Mouse (Mus musculus) heart, postnatal 0 days (tissue): ENCODE data around the gene Col6a6. TPM values are rescaled to one million over a fixed set of nuclear protein-coding genes. Genes with fewer than 3 reads are reported as not detected.
"Not testable (repeated sequence)": the region's sequence is repeated elsewhere in the genome, so short reads cannot be mapped to it uniquely, and the experiment has no call there.

Experiments used
- ATAC-seq: fragments of 200-750 bp; cut with Nextera tagmentation; 2 replicates; pipeline ENCODE4 v1.8.0; 2017; ENCODE audit warnings: low read depth, moderate number of reproducible peaks, moderate library complexity; ENCODE audit not compliant: insufficient read depth
- DNase-seq: peaks from one replicate; pipeline ENCODE4 v3.0.0-alpha.2; 2016; ENCODE audit warnings: low spot score
- H3K27ac ChIP-seq: fragments of 300-500 bp; sonication (generic); 2 replicates; pipeline ENCODE4 v1.5.1; 2014; ENCODE audit warnings: low read depth, mild to moderate bottlenecking
- H3K27me3 ChIP-seq: fragments of 300-500 bp; sonication (generic); 2 replicates; pipeline ENCODE4 v1.6.1; 2014; ENCODE audit warnings: low read length, mixed read lengths; ENCODE audit not compliant: control insufficient read depth, insufficient read depth
- H3K36me3 ChIP-seq: fragments of 300-500 bp; sonication (generic); replicated peaks from 2 replicates; pipeline ENCODE4 v1.6.1; 2014; ENCODE audit warnings: low read length, mixed read lengths; ENCODE audit not compliant: control insufficient read depth, insufficient read depth
- H3K4me1 ChIP-seq: fragments of 300-500 bp; sonication (generic); 2 replicates; pipeline ENCODE4 v1.6.1; 2014; ENCODE audit warnings: antibody characterized with exemption; ENCODE audit not compliant: control insufficient read depth, insufficient read depth
- H3K4me2 ChIP-seq: fragments of 300-500 bp; sonication (generic); 2 replicates; pipeline ENCODE4 v1.6.1; 2014; ENCODE audit warnings: low read depth, mild to moderate bottlenecking, low read length, moderate library complexity
- H3K4me3 ChIP-seq: fragments of 300-500 bp; sonication (generic); 2 replicates; pipeline ENCODE4 v1.5.1; 2014; ENCODE audit warnings: low read depth, low read length
- H3K9ac ChIP-seq: fragments of 300-500 bp; sonication (generic); replicated peaks from 2 replicates; pipeline ENCODE4 v1.6.1; 2014; ENCODE audit warnings: low read depth, low read length, mixed read lengths
- H3K9me3 ChIP-seq: fragments of 300-500 bp; sonication (generic); replicated peaks from 2 replicates; pipeline ENCODE4 v1.6.1; 2016; ENCODE audit warnings: low read length; ENCODE audit not compliant: control insufficient read depth
- CTCF ChIP-seq: IDR thresholded peaks from 2 replicates; pipeline ENCODE4 v1.5.1; 2016; ENCODE audit warnings: antibody characterized with exemption, control low read depth, low read depth
- EP300 ChIP-seq: IDR thresholded peaks from 2 replicates; pipeline ENCODE4 v1.6.1; 2016; ENCODE audit warnings: antibody characterized with exemption, low read depth
- WGBS: fragments of 180-500 bp; shearing (Covaris S2); extraction: QIAGEN DNeasy Blood & Tissue Kit; methylation state at CpG from one replicate; pipeline ENCODE4 v1.1.7; 2014; 5-methylcytosine and 5-hydroxymethylcytosine counted together
- polyA plus RNA-seq: library from polyadenylated mRNA; unstranded; fragments of >200 nt; fragmentation: Nextera tagmentation; extraction: Ambion mirVana; gene quantifications from 2 replicates; pipeline ENCODE4 v1.2.1, GENCODE M21; 2015
- total RNA-seq: library from RNA; depleted of rRNA; stranded (reverse); fragments of >200 nt; gene quantifications from 2 replicates; pipeline ENCODE4 v1.2.3, GENCODE M21; 2014; ENCODE audit warnings: low replicate concordance; rRNA removed

The Col6a6 gene
- total and polyA plus RNA-seq, 2 experiments from 2014 or later, result 1.7 to 5.4 TPM

- Histone ChIP-seq H3K27me3 (no peaks in the 10 kb centered on the region), H3K4me1 (peaks cover 6% of the 10 kb centered on the region; the same call in 1 of the 2 replicates), H3K4me3 (peak within 1 kb of the TSS; percentile 91), H3K36me3 (peaks cover 18% of the 10 kb centered on the region), H3K9me3 (no peaks in the 10 kb centered on the region), H3K27ac (peak within 1 kb of the TSS; percentile 74), H3K9ac (peak within 1 kb of the TSS; percentile 88), H3K4me2 (peak within 1 kb of the TSS; percentile 93)
- TF ChIP-seq EP300 (no peak), CTCF (no peak)
- DNase-seq (peak; percentile 94), ATAC-seq (peak; percentile 90)
- WGBS, result 6% methylated on average over 37 of the region's 37 CpGs
Observed at GRCm38 (mm10) chr9:105642460-105643371, 185.2 kb downstream of the Col6a6 start, which contains the start of gene Pik3r4. Gene Pik3r4 (plus strand): TSS chr9:105642978.

GRCm38 (mm10) chr9:105641377-105641776, 186.6 kb downstream of the Col6a6 start:
- DNase-seq, H3K4me2 ChIP-seq, H3K4me1 ChIP-seq, H3K27ac ChIP-seq, H3K4me3 ChIP-seq, H3K27me3 ChIP-seq, H3K9ac ChIP-seq, H3K9me3 ChIP-seq, ATAC-seq: not testable (repeated sequence)
- WGBS, result 68% methylated on average over 6 of the region's 6 CpGs
- peaks cover 16% of the 10 kb centered on the region for H3K36me3 ChIP-seq

Other genes with a start within 250 kb of the Col6a6 start
- gene Pik3r4, start 185.2 kb downstream of the Col6a6 start, total RNA-seq, result 20.4 and 45.3 TPM in 2 replicates
- 10.2 TPM in 2 replicates for gene Pik3r4, start 185.2 kb downstream of the Col6a6 start, polyA plus RNA-seq
- gene Col6a5, start 132.5 kb upstream of the Col6a6 start, total RNA-seq, result 0.23 TPM in 1 of 2 replicates, not detected in the other
- 0.03 and 0.15 TPM in 2 replicates for gene Col6a5, start 132.5 kb upstream of the Col6a6 start, polyA plus RNA-seq